Mouse (Mus musculus): ENCODE measurements around the gene Myzap. TPM values are rescaled to one million over a fixed set of nuclear protein-coding genes. Genes with fewer than 3 reads are reported as not detected.

Myzap gene
- polyA plus RNA-seq, 2 experiments: 1.8 to 2.5 TPM

DNA sequence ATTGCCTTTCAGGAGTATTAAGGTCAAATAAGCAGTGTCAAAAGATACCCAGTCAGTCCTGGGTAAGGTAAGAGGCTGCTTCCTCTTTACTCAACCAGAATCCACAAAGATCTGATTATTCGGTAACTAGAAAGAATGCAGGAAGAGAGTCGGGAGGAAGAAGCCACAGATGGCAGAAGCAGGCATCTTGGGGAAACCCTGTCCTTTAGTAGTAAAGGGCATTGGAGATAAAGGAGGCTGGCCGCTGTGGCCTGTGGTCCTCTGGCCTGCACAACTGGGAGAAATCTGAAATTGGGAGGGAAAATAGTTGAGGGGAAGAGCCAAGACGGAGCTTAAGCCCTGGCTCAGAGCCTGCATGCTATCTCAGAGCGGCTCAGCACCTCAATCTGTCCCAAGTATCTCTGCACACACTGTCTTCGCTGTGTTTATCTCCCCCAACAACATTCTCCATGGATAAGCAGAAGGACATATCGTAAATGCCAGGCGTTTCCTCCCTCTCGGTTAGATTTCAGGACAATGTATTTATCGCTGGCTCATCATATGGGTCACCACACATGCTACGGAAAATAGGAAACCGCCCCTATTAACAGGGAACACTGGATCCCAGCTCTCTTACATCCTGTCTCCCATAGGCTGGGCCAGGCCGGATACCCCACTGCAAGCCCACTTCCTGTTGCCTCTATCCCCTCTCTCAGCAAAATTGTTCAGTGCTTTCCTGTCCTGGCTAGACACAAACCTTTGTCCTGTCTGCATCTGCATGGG, 14.3 kb upstream of the Myzap start:
- H3K9ac ChIP-seq (replicated peaks): no peak overlapping the region
- TF ChIP-seq EP300 (IDR thresholded peaks at IDR 0.05; ENCODE audit: low read depth) (peak; percentile 83), CTCF (IDR thresholded peaks at IDR 0.05; ENCODE audit: low read depth) (no peak)
- peak; percentile 80 for ATAC-seq (ENCODE audit: insufficient read depth)
- peaks cover 3 to 22% of the 10 kb centered on the region in 2 experiments; a peak in 3 of 4 replicates for H3K4me1 ChIP-seq (replicated peaks; ENCODE audit: control insufficient read depth in 2 of 2, insufficient read depth in 2 of 2, low read length in 1 of 2)
- no peak overlapping the region for H3K27ac ChIP-seq
- H3K27me3 ChIP-seq (ENCODE audit: control insufficient read depth, insufficient read depth, low read length): no peaks in the 10 kb centered on the region; the same call in 1 of the 2 replicates
- H3K4me2 ChIP-seq (ENCODE audit: low read depth): no peak overlapping the region
- H3K36me3 ChIP-seq (replicated peaks; ENCODE audit: control insufficient read depth, insufficient read depth, low read depth): no peaks in the 10 kb centered on the region
- H3K4me3 ChIP-seq (ENCODE audit: insufficient read depth in 1 of 2, low read depth in 2 of 2, low read length in 2 of 2): no peak overlapping the region
- DNase-seq (ENCODE audit: low read depth in 3 of 3, low spot score in 3 of 3): peak in 2 of 3 experiments; percentile 70 to 72
- no peaks in the 10 kb centered on the region for H3K9me3 ChIP-seq (ENCODE audit: control insufficient read depth, low read length)
- WGBS (ENCODE audit: insufficient replicate concordance): 8% methylated on average over 13 of the region's 13 CpGs

DNA sequence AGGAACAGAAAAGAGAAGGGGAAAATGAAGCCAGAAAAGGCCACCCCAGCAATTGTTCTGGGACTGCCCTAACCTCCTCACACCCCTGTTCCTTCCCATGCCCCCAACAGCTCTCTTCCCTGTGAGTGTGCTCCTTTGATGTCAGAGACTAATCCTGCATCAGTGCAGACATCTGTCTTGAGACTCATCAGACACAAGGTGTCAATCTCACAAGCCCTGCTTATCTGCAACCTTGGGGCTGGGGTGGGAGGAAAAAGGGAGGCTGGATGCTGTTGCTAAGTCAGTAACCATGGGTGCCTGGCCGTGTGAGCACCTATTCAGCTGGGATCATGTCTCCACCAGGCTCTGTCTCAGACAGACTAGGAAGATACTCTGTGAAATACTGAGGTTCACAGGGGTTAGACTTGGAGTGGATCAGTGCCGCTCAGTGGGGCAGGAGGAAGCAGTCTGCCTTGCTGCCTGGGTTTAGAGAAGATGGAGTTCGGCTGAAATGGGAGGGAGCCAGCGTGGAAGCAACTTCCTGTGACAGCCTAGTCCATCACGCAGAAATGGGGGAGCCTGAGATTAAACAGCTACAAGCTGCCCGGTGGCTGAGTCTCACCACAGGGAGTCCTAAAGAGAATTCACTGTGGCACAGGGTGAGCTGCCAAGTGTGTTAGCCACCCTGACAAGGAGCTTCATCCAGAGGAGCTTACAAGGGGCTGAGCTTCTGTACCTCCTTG, 12.9 kb upstream of the Myzap start:
- TF ChIP-seq CTCF (IDR thresholded peaks at IDR 0.05; ENCODE audit: low read depth) (no peak), EP300 (IDR thresholded peaks at IDR 0.05; ENCODE audit: low read depth) (0 out of 2 replicates have a peak, but pooled peaks have one; percentile 32)
- H3K9me3 ChIP-seq (ENCODE audit: control insufficient read depth, low read length): no peaks in the 10 kb centered on the region
- H3K27ac ChIP-seq: no peak overlapping the region
- no peak overlapping the region for H3K9ac ChIP-seq (replicated peaks)
- WGBS (ENCODE audit: insufficient replicate concordance): 18% methylated on average over 6 of the region's 6 CpGs
- DNase-seq (ENCODE audit: low read depth in 3 of 3, low spot score in 3 of 3) (peak in 2 of 3 experiments; percentile 52 to 60), ATAC-seq (ENCODE audit: insufficient read depth) (peak; percentile 50; the same call in 1 of the 2 replicates)
- peaks cover 3 to 22% of the 10 kb centered on the region in 2 experiments; a peak in 3 of 4 replicates for H3K4me1 ChIP-seq (replicated peaks; ENCODE audit: control insufficient read depth in 2 of 2, insufficient read depth in 2 of 2, low read length in 1 of 2)
- H3K4me2 ChIP-seq (ENCODE audit: low read depth): 0 out of 2 replicates have a peak overlapping the region, but pooled peaks have one; percentile 6
- H3K27me3 ChIP-seq (ENCODE audit: control insufficient read depth, insufficient read depth, low read length): no peaks in the 10 kb centered on the region; the same call in 1 of the 2 replicates
- H3K36me3 ChIP-seq (replicated peaks; ENCODE audit: control insufficient read depth, insufficient read depth, low read depth): no peaks in the 10 kb centered on the region
- no peak overlapping the region for H3K4me3 ChIP-seq (ENCODE audit: insufficient read depth in 1 of 2, low read depth in 2 of 2, low read length in 2 of 2)

DNA sequence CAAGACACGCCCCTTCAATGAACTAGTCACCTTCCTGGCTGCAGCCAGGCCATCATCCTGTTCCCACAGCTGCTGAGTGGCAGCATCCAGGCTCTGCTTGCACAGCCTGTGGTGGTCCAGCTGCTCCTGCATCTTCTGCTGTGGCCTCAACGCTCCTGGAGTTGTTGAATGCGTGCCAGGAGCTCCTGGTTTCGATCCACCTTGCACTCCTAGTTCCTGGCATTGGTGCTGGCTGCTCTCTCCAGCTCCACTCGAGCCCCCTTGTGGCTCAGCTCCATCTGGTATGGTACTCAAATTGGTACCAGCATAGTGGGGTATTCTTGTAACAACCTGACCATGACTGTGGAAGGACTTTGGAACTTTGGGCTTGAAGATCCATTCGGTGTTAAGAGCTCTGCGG, 7.7 kb upstream of the Myzap start:
- Histone ChIP-seq H3K4me2 (ENCODE audit: low read depth) (no peak overlapping the region), H3K4me3 (ENCODE audit: insufficient read depth in 1 of 2, low read depth in 2 of 2, low read length in 2 of 2) (no peak overlapping the region), H3K27ac (no peak overlapping the region), H3K9me3 (ENCODE audit: control insufficient read depth, low read length) (no peaks in the 10 kb centered on the region), H3K27me3 (ENCODE audit: control insufficient read depth, insufficient read depth, low read length) (no peaks in the 10 kb centered on the region), H3K36me3 (replicated peaks; ENCODE audit: control insufficient read depth, insufficient read depth, low read depth) (no peaks in the 10 kb centered on the region), H3K4me1 (replicated peaks; ENCODE audit: control insufficient read depth in 2 of 2, insufficient read depth in 2 of 2, low read length in 1 of 2) (peaks cover under 1 to 2% of the 10 kb centered on the region in 2 experiments; a peak in 2 of 4 replicates), H3K9ac (replicated peaks) (no peak overlapping the region)
- WGBS (ENCODE audit: insufficient replicate concordance): 60% methylated on average over 7 of the region's 7 CpGs
- no peak for DNase-seq (ENCODE audit: low read depth in 3 of 3, low spot score in 3 of 3)
- ATAC-seq (ENCODE audit: insufficient read depth): no peak
- TF ChIP-seq EP300 (IDR thresholded peaks at IDR 0.05; ENCODE audit: low read depth): no peak
- TF ChIP-seq CTCF (IDR thresholded peaks at IDR 0.05; ENCODE audit: low read depth): no peak

DNA sequence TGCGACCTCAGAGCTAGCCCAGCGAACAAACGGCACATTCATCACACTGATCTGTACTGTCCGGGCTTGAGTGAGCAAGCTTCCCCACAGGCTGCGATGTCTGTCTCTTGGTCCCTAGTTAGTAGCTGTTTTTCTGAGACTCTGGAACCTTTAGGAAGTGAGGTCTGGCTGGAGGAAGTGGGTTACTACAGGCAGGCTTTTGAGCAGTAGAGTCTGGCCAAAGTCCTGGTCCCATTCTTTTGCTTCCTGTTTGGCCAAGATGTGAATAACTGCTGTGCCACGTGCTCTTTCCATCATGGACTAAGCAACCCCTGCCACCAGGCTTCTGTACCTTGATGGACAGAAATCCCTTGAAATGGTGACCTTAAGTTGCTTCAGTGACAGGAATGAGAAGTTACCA, 4.7 kb upstream of the Myzap start:
- Histone ChIP-seq H3K27ac (no peak overlapping the region), H3K9ac (replicated peaks) (no peak overlapping the region), H3K27me3 (ENCODE audit: control insufficient read depth, insufficient read depth, low read length) (no peaks in the 10 kb centered on the region; the same call in 1 of the 2 replicates), H3K4me2 (ENCODE audit: low read depth) (no peak overlapping the region), H3K4me1 (replicated peaks; ENCODE audit: control insufficient read depth in 2 of 2, insufficient read depth in 2 of 2, low read length in 1 of 2) (peaks cover 0 to 5% of the 10 kb centered on the region in 2 experiments; a peak in 2 of 4 replicates), H3K36me3 (replicated peaks; ENCODE audit: control insufficient read depth, insufficient read depth, low read depth) (no peaks in the 10 kb centered on the region), H3K9me3 (ENCODE audit: control insufficient read depth, low read length) (no peaks in the 10 kb centered on the region), H3K4me3 (ENCODE audit: insufficient read depth in 1 of 2, low read depth in 2 of 2, low read length in 2 of 2) (no peak overlapping the region)
- TF ChIP-seq CTCF (IDR thresholded peaks at IDR 0.05; ENCODE audit: low read depth): no peak
- no peak for TF ChIP-seq EP300 (IDR thresholded peaks at IDR 0.05; ENCODE audit: low read depth)
- WGBS (ENCODE audit: insufficient replicate concordance): 40% methylated on average over 6 of the region's 6 CpGs
- DNase-seq (ENCODE audit: low read depth in 3 of 3, low spot score in 3 of 3) (no peak), ATAC-seq (ENCODE audit: insufficient read depth) (no peak)

Measured in liver, embryonic 14.5 days (tissue).